Mouse (Mus musculus) lung, embryonic 14.5 days (tissue): Measurements from ENCODE around the gene Nap1l5. TPM values are rescaled to one million over a fixed set of nuclear protein-coding genes. Genes with fewer than 3 reads are reported as not detected.

ENCODE experiments used
- ATAC-seq: fragments of 200-750 bp; cut with Nextera tagmentation; 2 replicates; pipeline ENCODE4 v1.8.0; 2017; ENCODE audit warnings: mild to moderate bottlenecking, moderate TSS enrichment, moderate library complexity; ENCODE audit not compliant: insufficient read depth
- DNase-seq: peaks from one replicate; pipeline ENCODE4 v3.0.0-alpha.2; 2015
- H3K27ac ChIP-seq: fragments of 300-500 bp; sonication (generic); 2 replicates; pipeline ENCODE4 v1.5.1; 2014; ENCODE audit warnings: low read depth, mild to moderate bottlenecking, moderate library complexity
- H3K27me3 ChIP-seq: fragments of 300-500 bp; sonication (generic); 2 replicates; pipeline ENCODE4 v1.6.1; 2014; ENCODE audit warnings: low read length, control low read depth; ENCODE audit not compliant: insufficient read depth
- H3K36me3 ChIP-seq: fragments of 300-500 bp; sonication (generic); 2 replicates; pipeline ENCODE4 v1.6.1; 2014; ENCODE audit warnings: control low read depth; ENCODE audit not compliant: insufficient read depth
- H3K4me1 ChIP-seq: fragments of 300-500 bp; sonication (generic); 2 replicates; pipeline ENCODE4 v1.6.1; 2014; ENCODE audit warnings: antibody characterized with exemption, control low read depth; ENCODE audit not compliant: insufficient read depth
- H3K4me2 ChIP-seq: fragments of 300-500 bp; sonication (generic); 2 replicates; pipeline ENCODE4 v1.6.1; 2014; ENCODE audit warnings: mild to moderate bottlenecking
- H3K4me3 ChIP-seq: fragments of 300-500 bp; sonication (generic); 2 replicates; pipeline ENCODE4 v1.5.1; 2014; ENCODE audit warnings: low read depth, low read length
- H3K9ac ChIP-seq: fragments of 300-500 bp; sonication (generic); 2 replicates; pipeline ENCODE4 v1.6.1; 2014
- H3K9me3 ChIP-seq: fragments of 300-500 bp; sonication (generic); 2 replicates; pipeline ENCODE4 v1.6.1; 2016; ENCODE audit warnings: low read depth, low read length, control low read depth
- CTCF ChIP-seq: IDR thresholded peaks from 2 replicates; pipeline ENCODE4 v1.5.1; 2016; ENCODE audit warnings: antibody characterized with exemption, low read depth
- WGBS: fragments of 180-500 bp; shearing (Covaris S2); extraction: QIAGEN DNeasy Blood & Tissue Kit; methylation state at CpG from one replicate; pipeline ENCODE4 v1.1.7; 2014; 5-methylcytosine and 5-hydroxymethylcytosine counted together
- polyA plus RNA-seq: library from polyadenylated mRNA; unstranded; fragments of >200 nt; fragmentation: Nextera tagmentation; extraction: Ambion mirVana; gene quantifications from 2 replicates; pipeline ENCODE4 v1.2.1, GENCODE M21; 2014

The Nap1l5 gene
- 4.7 and 5.6 TPM in 2 replicates for polyA plus RNA-seq

GRCm38 (mm10) chr6:58906852-58907261 is at the start of gene Nap1l5:
Nap1l5 (minus strand) TSS chr6:58907076.
- H3K9ac ChIP-seq = no peak within 1 kb of the TSS; the same call in 1 of the 2 replicates
- H3K27ac ChIP-seq = no peak within 1 kb of the TSS
- no peaks in the 10 kb centered on the region for H3K4me1 ChIP-seq
- no peak for TF ChIP-seq CTCF
- H3K36me3 ChIP-seq = 0 out of 2 replicates have a peak, but pooled peaks cover 3% of the 10 kb centered on the region
- H3K4me2 ChIP-seq = peak within 1 kb of the TSS; percentile 72
- ATAC-seq = peak; percentile 59; the same call in 1 of the 2 replicates
- DNase-seq = peak; percentile 42
- H3K27me3 ChIP-seq = no peaks in the 10 kb centered on the region
- WGBS = 52% methylated on average over 34 of the region's 34 CpGs
- peaks cover 17% of the 10 kb centered on the region; the same call in 1 of the 2 replicates for H3K9me3 ChIP-seq
- H3K4me3 ChIP-seq = peak within 1 kb of the TSS; percentile 39

DNA sequence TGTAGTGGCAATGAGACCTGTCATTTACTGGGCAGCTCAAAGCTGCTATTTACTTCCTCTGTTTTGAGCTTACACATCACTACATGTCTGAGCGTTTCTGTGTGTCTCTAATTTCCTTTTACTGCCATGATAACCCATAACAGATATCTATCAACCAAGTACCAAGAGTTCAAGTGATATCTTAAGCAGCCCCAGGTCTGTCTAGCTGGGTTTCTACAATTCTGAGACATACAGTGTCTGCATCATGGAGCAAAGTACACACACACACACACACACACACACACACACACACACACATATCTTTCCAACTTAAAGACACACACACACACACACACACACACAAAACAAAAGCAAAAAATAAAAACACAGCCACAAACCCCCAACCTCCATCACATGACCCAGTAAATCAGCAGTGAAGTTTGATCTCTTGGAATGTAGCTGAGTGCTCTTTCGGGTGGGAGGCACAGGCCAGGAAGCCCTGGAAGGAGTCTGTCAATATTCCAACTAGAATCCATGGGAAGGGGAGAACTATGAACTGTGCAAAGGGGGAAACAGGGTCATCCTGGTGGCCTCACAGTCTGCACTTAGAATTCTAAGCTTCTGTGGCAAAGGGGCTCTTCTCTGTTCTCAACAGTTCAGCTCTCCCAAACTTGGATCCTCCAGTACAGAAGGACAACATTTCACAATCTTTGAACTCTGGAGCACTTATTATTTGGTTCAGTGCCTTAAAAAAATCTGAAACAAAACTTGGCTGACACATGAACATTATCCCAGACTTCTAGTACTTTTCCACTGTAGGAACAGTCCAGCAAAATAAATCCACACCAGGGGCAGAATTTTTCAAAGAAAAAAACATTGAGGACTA is 44.5 kb upstream of the Nap1l5 start:
- DNase-seq = peak; percentile 43
- peak overlapping the region; percentile 54; the same call in 1 of the 2 replicates for H3K27ac ChIP-seq

DNA sequence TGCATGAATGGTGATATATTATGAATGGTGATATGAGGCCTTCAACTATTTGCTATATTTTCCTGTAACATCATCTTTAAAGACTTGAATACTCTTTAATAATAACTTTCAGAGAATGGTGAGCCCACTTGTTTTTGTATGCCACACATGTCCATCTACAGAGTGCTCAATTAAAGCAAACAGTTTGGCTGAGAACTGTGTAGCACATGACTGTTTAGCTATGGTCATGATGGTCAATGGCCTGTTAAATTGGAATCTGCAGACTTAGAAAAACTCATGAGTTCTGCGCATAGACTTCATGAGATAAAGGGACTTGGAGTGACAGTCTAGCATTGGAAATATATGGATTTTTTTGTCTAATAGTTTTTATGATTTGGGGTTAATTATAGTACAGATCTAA is 43.5 kb upstream of the Nap1l5 start:
- no peak for DNase-seq
- Histone ChIP-seq H3K4me3 (no peak overlapping the region), H3K9me3 (no peaks in the 10 kb centered on the region), H3K27me3 (no peaks in the 10 kb centered on the region), H3K4me1 (no peaks in the 10 kb centered on the region), H3K9ac (no peak overlapping the region), H3K27ac (no peak overlapping the region), H3K4me2 (no peak overlapping the region), H3K36me3 (no peaks in the 10 kb centered on the region)
- no peak for ATAC-seq
- TF ChIP-seq CTCF = no peak
- 98% methylated on average over 1 of the region's 1 CpGs for WGBS

More for the DNA sequence above, 44.5 kb upstream of the Nap1l5 start:
- Histone ChIP-seq H3K4me3 (no peak overlapping the region), H3K9ac (no peak overlapping the region), H3K36me3 (no peaks in the 10 kb centered on the region), H3K27me3 (no peaks in the 10 kb centered on the region), H3K4me2 (no peak overlapping the region), H3K9me3 (no peaks in the 10 kb centered on the region), H3K4me1 (no peaks in the 10 kb centered on the region)
- no peak for ATAC-seq
- 51% methylated on average over 2 of the region's 2 CpGs for WGBS
- TF ChIP-seq CTCF = no peak

DNA sequence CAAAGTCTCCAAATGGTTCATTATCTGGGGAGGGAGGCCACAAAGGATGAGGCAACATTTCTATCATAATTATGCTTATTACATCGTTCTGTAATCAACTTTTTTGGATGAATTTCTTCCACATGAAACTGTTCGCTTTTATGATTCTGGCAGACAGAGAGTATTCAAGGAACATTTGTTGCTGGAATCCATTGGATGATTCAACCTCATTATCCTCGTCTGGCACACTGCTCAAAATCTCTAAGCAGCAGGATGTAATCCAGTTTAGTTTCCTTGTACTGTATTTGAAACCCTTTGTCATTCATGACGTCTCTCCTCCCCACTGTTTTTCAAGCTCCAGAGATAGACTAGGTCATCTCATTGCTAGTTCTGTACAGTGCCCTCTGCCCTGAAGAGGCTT is 40.0 kb upstream of the Nap1l5 start:
- no peak for ATAC-seq
- 76% methylated on average over 4 of the region's 4 CpGs for WGBS
- H3K9ac ChIP-seq = no peak overlapping the region

GRCm38 (mm10) chr6:58946246-58946645 is 39.4 kb upstream of the Nap1l5 start:
- H3K4me2 ChIP-seq = no peak overlapping the region
- no peak for DNase-seq
- H3K27ac ChIP-seq = no peak overlapping the region
- H3K27me3 ChIP-seq = no peaks in the 10 kb centered on the region
- no peak overlapping the region for H3K4me3 ChIP-seq
- H3K9ac ChIP-seq = no peak overlapping the region
- no peak for TF ChIP-seq CTCF
- ATAC-seq = no peak
- H3K9me3 ChIP-seq = no peaks in the 10 kb centered on the region
- WGBS = 53% methylated on average over 2 of the region's 2 CpGs
- no peaks in the 10 kb centered on the region; the same call in 1 of the 2 replicates for H3K36me3 ChIP-seq
- H3K4me1 ChIP-seq = no peaks in the 10 kb centered on the region

More for the DNA sequence above, 40.0 kb upstream of the Nap1l5 start:
- TF ChIP-seq CTCF = no peak
- DNase-seq = no peak
- no peak overlapping the region for H3K27ac ChIP-seq
- no peak overlapping the region for H3K4me3 ChIP-seq
- no peaks in the 10 kb centered on the region; the same call in 1 of the 2 replicates for H3K36me3 ChIP-seq
- H3K4me1 ChIP-seq = no peaks in the 10 kb centered on the region
- H3K9me3 ChIP-seq = no peaks in the 10 kb centered on the region
- H3K4me2 ChIP-seq = no peak overlapping the region
- no peaks in the 10 kb centered on the region for H3K27me3 ChIP-seq

DNA sequence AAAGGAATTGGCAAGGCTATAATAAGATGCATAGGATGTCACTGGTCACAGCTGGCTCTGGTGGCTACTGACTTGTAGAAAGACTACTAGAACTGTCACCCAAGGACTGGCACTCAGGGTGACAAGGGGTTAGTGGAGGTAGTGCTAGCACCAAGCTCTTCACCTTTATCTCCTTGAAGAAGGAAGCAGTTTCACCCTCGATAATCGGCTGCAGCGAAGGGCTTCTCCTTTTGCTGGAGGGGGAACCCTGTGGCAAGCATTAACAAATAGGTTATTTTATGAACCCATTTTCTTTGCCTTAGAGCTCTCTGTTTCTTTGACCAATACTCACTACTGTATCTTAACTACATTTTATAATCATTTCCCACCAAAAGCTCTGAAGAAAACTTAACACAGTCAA is 37.1 kb upstream of the Nap1l5 start:
- 74% methylated on average over 3 of the region's 3 CpGs for WGBS

GRCm38 (mm10) chr6:58942276-58942675 is 35.4 kb upstream of the Nap1l5 start:
- TF ChIP-seq CTCF = no peak
- no peak overlapping the region for H3K9ac ChIP-seq
- H3K9me3 ChIP-seq = no peaks in the 10 kb centered on the region
- 90% methylated on average over 2 of the region's 2 CpGs for WGBS
- DNase-seq (no peak), ATAC-seq (no peak)
- peaks cover 3% of the 10 kb centered on the region; the same call in 1 of the 2 replicates for H3K36me3 ChIP-seq
- no peak overlapping the region for H3K27ac ChIP-seq
- H3K4me1 ChIP-seq = no peaks in the 10 kb centered on the region
- H3K27me3 ChIP-seq = no peaks in the 10 kb centered on the region
- no peak overlapping the region for H3K4me3 ChIP-seq
- H3K4me2 ChIP-seq = no peak overlapping the region

More for the DNA sequence above, 37.1 kb upstream of the Nap1l5 start:
- no peaks in the 10 kb centered on the region for H3K4me1 ChIP-seq
- no peak for DNase-seq
- no peak for ATAC-seq
- H3K27me3 ChIP-seq = no peaks in the 10 kb centered on the region
- H3K9ac ChIP-seq = no peak overlapping the region
- TF ChIP-seq CTCF = no peak
- H3K27ac ChIP-seq = no peak overlapping the region
- H3K9me3 ChIP-seq = no peaks in the 10 kb centered on the region
- H3K4me2 ChIP-seq = no peak overlapping the region
- no peak overlapping the region for H3K4me3 ChIP-seq
- peaks cover 3% of the 10 kb centered on the region; the same call in 1 of the 2 replicates for H3K36me3 ChIP-seq
